ENCODE assay signal across 30 mouse cellular contexts in the genomic region with DNA sequence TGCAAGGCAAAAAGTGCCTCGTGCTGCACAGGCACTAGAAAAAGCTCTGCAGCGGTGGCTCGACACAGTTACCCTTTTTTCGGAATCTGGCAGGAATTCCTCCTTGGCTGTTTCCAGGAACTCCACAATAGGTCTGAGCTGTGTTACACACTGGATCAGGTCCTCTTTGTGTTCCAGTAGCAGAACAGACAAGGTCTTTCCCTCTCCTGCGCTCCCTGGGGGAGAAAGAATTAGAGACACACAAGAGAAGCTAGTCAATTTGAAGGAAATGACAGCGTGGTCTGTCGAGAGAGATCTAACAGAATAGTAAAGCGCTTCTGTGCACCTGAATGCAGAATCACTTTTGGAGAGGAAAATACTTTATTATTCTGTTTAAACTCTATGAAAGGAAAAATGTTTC. TPM values are rescaled to one million over a fixed set of nuclear protein-coding genes. Genes with fewer than 3 reads are reported as not detected.
"Had no signal": no experiment of that assay in that cellular context is flagged by ENCODE, and none has a peak within 500 bp of the region (broad histone marks: within the 10 kb centered on the region; RNA-seq: fewer than 3 reads in every experiment).

No protein-coding gene starts in this region.

- ATAC-seq: hindbrain, embryonic 16.5 days; inflammation-experienced regulatory T-cells, adult 6 months; intestine, embryonic 15.5 days; intestine, postnatal 0 days had no signal

- H3K9ac ChIP-seq: heart, embryonic 13.5 days; heart, embryonic 15.5 days; hindbrain, embryonic 12.5 days; hindbrain, embryonic 14.5 days; intestine, embryonic 15.5 days; limb, embryonic 13.5 days; limb, embryonic 15.5 days had no signal

- DNase-seq: gastrocnemius, postnatal 14 days; gastrocnemius, postnatal 36 days; heart, adult 11 months; heart, adult 2 months; heart, postnatal 14 days; heart, postnatal 4 days; kidney, adult 18-20 months; kidney, adult 8-10 months; kidney, postnatal 10 days; kidney, postnatal 25 days; kidney, postnatal 4 days; layer of hippocampus, postnatal 36 days; left cerebral cortex, postnatal 4 days had no signal

- H3K27me3 ChIP-seq: heart, embryonic 13.5 days; heart, embryonic 15.5 days; hindbrain, embryonic 12.5 days; intestine, embryonic 15.5 days; limb, embryonic 13.5 days; limb, embryonic 15.5 days had no signal

- H3K4me2 ChIP-seq: heart, embryonic 11.5 days; heart, embryonic 13.5 days; heart, embryonic 15.5 days; hindbrain, embryonic 12.5 days; hindbrain, embryonic 14.5 days; intestine, embryonic 15.5 days; limb, embryonic 13.5 days; limb, embryonic 15.5 days had no signal

- H3K9me3 ChIP-seq: heart, embryonic 13.5 days; heart, embryonic 15.5 days; hindbrain, embryonic 10.5 days; hindbrain, embryonic 12.5 days; intestine, embryonic 15.5 days; limb, embryonic 13.5 days; limb, embryonic 15.5 days had no signal

- H3K4me1 ChIP-seq: heart, embryonic 13.5 days; heart, embryonic 15.5 days; intestine, embryonic 15.5 days; limb, embryonic 13.5 days; limb, embryonic 15.5 days had no signal

- H3K27ac ChIP-seq: heart, adult 2 months; heart, embryonic 13.5 days; heart, embryonic 15.5 days; hindbrain, embryonic 10.5 days; hindbrain, embryonic 12.5 days; hindbrain, embryonic 14.5 days; intestine, embryonic 15.5 days; layer of hippocampus, adult 2 months; limb, embryonic 13.5 days; limb, embryonic 15.5 days had no signal

- H3K36me3 ChIP-seq: hindbrain, embryonic 12.5 days; intestine, embryonic 15.5 days had no signal

- H3K4me3 ChIP-seq: heart, adult 2 months; heart, embryonic 13.5 days; heart, embryonic 15.5 days; hindbrain, embryonic 10.5 days; hindbrain, embryonic 12.5 days; intestine, embryonic 15.5 days; layer of hippocampus, adult 2 months; limb, embryonic 13.5 days; limb, embryonic 15.5 days had no signal

RNA-seq across cellular contexts. Expression of gene Epha8, which starts 50.4 kb away (rescaled TPM):
- total RNA-seq: gastrocnemius, adult 18-20 months; gastrocnemius, adult 8-10 months; gastrocnemius, postnatal 14 days; gastrocnemius, postnatal 36 days; heart, adult 2 months; heart, postnatal 14 days; heart, postnatal 4 days; liver, adult 2 months had no signal
- polyA plus RNA-seq: heart, embryonic 11.5 days; heart, postnatal 0 days; liver, adult 2 months had no signal
